Mouse (Mus musculus): ENCODE measurements at regions not wholly inside any gene's neighbourhood (a gene's known extent, or its start where the extent isn't known, plus 50 kb on each side); places are given as distances from the start of the nearest gene placed in this dataset.

- DNase-seq (ENCODE audit: low spot score) (no peak), ATAC-seq (ENCODE audit: insufficient read depth, low read depth) (no peak)
- H3K9me3 ChIP-seq (replicated peaks; ENCODE audit: control insufficient read depth, low read length), result no peaks in the 10 kb centered on the region
- H3K36me3 ChIP-seq (replicated peaks; ENCODE audit: control insufficient read depth, insufficient read depth, low read length), result no peaks in the 10 kb centered on the region
- 69% methylated on average over 1 of the region's 1 CpGs for WGBS
- no peak overlapping the region for H3K4me2 ChIP-seq (ENCODE audit: low read depth, low read length)
- no peak overlapping the region for H3K9ac ChIP-seq (replicated peaks; ENCODE audit: low read depth, low read length)
- no peak overlapping the region for H3K27ac ChIP-seq (ENCODE audit: low read depth)
- no peak overlapping the region for H3K4me3 ChIP-seq (ENCODE audit: low read depth, low read length)
- no peaks in the 10 kb centered on the region for H3K4me1 ChIP-seq (ENCODE audit: control insufficient read depth, insufficient read depth)
- H3K27me3 ChIP-seq (ENCODE audit: control insufficient read depth, insufficient read depth, low read length), result no peaks in the 10 kb centered on the region
- TF ChIP-seq EP300 (IDR thresholded peaks at IDR 0.05; ENCODE audit: low read depth) (no peak), CTCF (IDR thresholded peaks at IDR 0.05; ENCODE audit: low read depth) (no peak)
Observed at GRCm38 (mm10) chr13:114613909-114614308, 155.2 kb upstream of the Fst start.

GRCm38 (mm10) chr13:114619416-114619815 lies 160.7 kb upstream of the Fst start:
- no peak for TF ChIP-seq EP300 (IDR thresholded peaks at IDR 0.05; ENCODE audit: low read depth)
- no peak for TF ChIP-seq CTCF (IDR thresholded peaks at IDR 0.05; ENCODE audit: low read depth)
- Histone ChIP-seq H3K4me2 (ENCODE audit: low read depth, low read length) (no peak overlapping the region), H3K4me1 (ENCODE audit: control insufficient read depth, insufficient read depth) (no peaks in the 10 kb centered on the region), H3K9ac (replicated peaks; ENCODE audit: low read depth, low read length) (no peak overlapping the region), H3K27me3 (ENCODE audit: control insufficient read depth, insufficient read depth, low read length) (no peaks in the 10 kb centered on the region), H3K36me3 (replicated peaks; ENCODE audit: control insufficient read depth, insufficient read depth, low read length) (no peaks in the 10 kb centered on the region), H3K27ac (ENCODE audit: low read depth) (no peak overlapping the region), H3K4me3 (ENCODE audit: low read depth, low read length) (no peak overlapping the region), H3K9me3 (replicated peaks; ENCODE audit: control insufficient read depth, low read length) (no peaks in the 10 kb centered on the region)
- ATAC-seq (ENCODE audit: insufficient read depth, low read depth), result no peak
- WGBS, result 84% methylated on average over 4 of the region's 4 CpGs
- DNase-seq (ENCODE audit: low spot score), result no peak

DNA sequence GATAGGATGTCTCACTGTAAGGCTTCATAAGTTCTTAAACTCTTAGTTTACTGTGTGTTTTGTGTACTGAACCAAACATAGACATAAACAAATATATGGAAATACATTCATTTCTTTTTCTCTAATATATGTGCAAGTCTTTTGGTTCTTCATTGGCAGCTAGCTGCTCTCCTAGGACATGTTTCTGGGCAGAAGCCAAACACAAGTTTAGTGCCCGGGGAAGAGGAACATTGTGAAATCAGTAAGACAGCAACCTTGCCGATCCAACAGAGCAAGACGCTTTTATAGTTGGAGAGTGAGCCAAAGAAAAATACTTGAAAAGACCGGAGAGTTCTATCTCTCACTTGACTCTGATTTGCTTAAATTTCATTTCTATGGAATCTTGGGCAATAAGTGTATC lies 178.0 kb upstream of the Fst start:
- Histone ChIP-seq H3K27me3 (ENCODE audit: control insufficient read depth, insufficient read depth, low read length) (no peaks in the 10 kb centered on the region), H3K36me3 (replicated peaks; ENCODE audit: control insufficient read depth, insufficient read depth, low read length) (no peaks in the 10 kb centered on the region), H3K4me3 (ENCODE audit: low read depth, low read length) (no peak overlapping the region), H3K9me3 (replicated peaks; ENCODE audit: control insufficient read depth, low read length) (no peaks in the 10 kb centered on the region), H3K27ac (ENCODE audit: low read depth) (no peak overlapping the region), H3K4me2 (ENCODE audit: low read depth, low read length) (no peak overlapping the region), H3K9ac (replicated peaks; ENCODE audit: low read depth, low read length) (no peak overlapping the region), H3K4me1 (ENCODE audit: control insufficient read depth, insufficient read depth) (no peaks in the 10 kb centered on the region)
- 78% methylated on average over 4 of the region's 4 CpGs for WGBS
- TF ChIP-seq CTCF (IDR thresholded peaks at IDR 0.05; ENCODE audit: low read depth) (no peak), EP300 (IDR thresholded peaks at IDR 0.05; ENCODE audit: low read depth) (no peak)
- DNase-seq (ENCODE audit: low spot score) (no peak), ATAC-seq (ENCODE audit: insufficient read depth, low read depth) (no peak)

- no peaks in the 10 kb centered on the region for H3K4me1 ChIP-seq (ENCODE audit: control insufficient read depth, insufficient read depth)
- no peak overlapping the region for H3K27ac ChIP-seq (ENCODE audit: low read depth)
- ATAC-seq (ENCODE audit: insufficient read depth, low read depth) (no peak), DNase-seq (ENCODE audit: low spot score) (no peak)
- no peaks in the 10 kb centered on the region for H3K9me3 ChIP-seq (replicated peaks; ENCODE audit: control insufficient read depth, low read length)
- H3K4me2 ChIP-seq (ENCODE audit: low read depth, low read length), result no peak overlapping the region
- no peaks in the 10 kb centered on the region for H3K27me3 ChIP-seq (ENCODE audit: control insufficient read depth, insufficient read depth, low read length)
- H3K36me3 ChIP-seq (replicated peaks; ENCODE audit: control insufficient read depth, insufficient read depth, low read length), result no peaks in the 10 kb centered on the region
- TF ChIP-seq CTCF (IDR thresholded peaks at IDR 0.05; ENCODE audit: low read depth) (no peak), EP300 (IDR thresholded peaks at IDR 0.05; ENCODE audit: low read depth) (no peak)
- no peak overlapping the region for H3K9ac ChIP-seq (replicated peaks; ENCODE audit: low read depth, low read length)
- WGBS, result 89% methylated on average over 2 of the region's 2 CpGs
- H3K4me3 ChIP-seq (ENCODE audit: low read depth, low read length), result no peak overlapping the region
Observed at GRCm38 (mm10) chr13:114639531-114639930, 178.5 kb upstream of the Mocs2 start.

- no peak overlapping the region for H3K4me2 ChIP-seq (ENCODE audit: low read depth, low read length)
- H3K36me3 ChIP-seq (replicated peaks; ENCODE audit: control insufficient read depth, insufficient read depth, low read length), result no peaks in the 10 kb centered on the region
- DNase-seq (ENCODE audit: low spot score) (no peak), ATAC-seq (ENCODE audit: insufficient read depth, low read depth) (no peak)
- no peak overlapping the region for H3K27ac ChIP-seq (ENCODE audit: low read depth)
- H3K27me3 ChIP-seq (ENCODE audit: control insufficient read depth, insufficient read depth, low read length), result no peaks in the 10 kb centered on the region
- no peak overlapping the region for H3K9ac ChIP-seq (replicated peaks; ENCODE audit: low read depth, low read length)
- H3K9me3 ChIP-seq (replicated peaks; ENCODE audit: control insufficient read depth, low read length), result no peaks in the 10 kb centered on the region
- TF ChIP-seq EP300 (IDR thresholded peaks at IDR 0.05; ENCODE audit: low read depth) (no peak), CTCF (IDR thresholded peaks at IDR 0.05; ENCODE audit: low read depth) (no peak)
- 53% methylated on average over 9 of the region's 9 CpGs for WGBS
- H3K4me3 ChIP-seq (ENCODE audit: low read depth, low read length), result no peak overlapping the region
- no peaks in the 10 kb centered on the region for H3K4me1 ChIP-seq (ENCODE audit: control insufficient read depth, insufficient read depth)
Observed at GRCm38 (mm10) chr13:114641688-114642390, 176.2 kb upstream of the Mocs2 start.

DNA sequence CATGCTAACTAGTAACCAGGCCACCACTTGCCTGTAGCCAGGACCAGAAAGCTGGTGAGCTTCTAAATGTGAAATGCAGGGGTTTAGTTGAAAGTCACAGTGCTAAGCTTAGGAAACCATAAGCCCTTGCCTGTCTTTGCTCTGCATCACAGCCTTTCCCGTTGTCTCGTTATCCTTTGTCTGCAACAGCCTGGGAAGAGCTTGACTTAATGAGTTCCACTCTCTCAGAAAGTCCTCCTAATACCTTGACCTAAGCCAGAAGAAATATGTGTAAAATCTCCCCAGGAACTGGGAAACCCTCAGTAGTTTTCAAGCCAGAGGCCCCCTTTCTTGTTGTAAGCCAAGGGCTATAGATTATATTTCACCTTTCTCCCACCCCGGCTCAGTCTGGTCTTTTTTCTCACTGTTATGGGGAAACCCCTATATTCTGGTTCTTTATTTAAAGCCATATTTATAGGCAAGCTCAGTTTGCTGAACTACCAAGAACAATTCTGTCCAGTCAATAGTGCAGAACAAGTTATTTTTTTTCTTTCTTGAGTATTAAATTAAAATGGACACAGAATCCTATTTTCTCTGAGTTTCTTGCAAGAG lies 175.0 kb upstream of the Mocs2 start:
- H3K36me3 ChIP-seq (replicated peaks; ENCODE audit: control insufficient read depth, insufficient read depth, low read length), result no peaks in the 10 kb centered on the region
- no peak overlapping the region for H3K4me2 ChIP-seq (ENCODE audit: low read depth, low read length)
- H3K4me1 ChIP-seq (ENCODE audit: control insufficient read depth, insufficient read depth), result no peaks in the 10 kb centered on the region
- DNase-seq (ENCODE audit: low spot score) (no peak), ATAC-seq (ENCODE audit: insufficient read depth, low read depth) (no peak)
- no peak overlapping the region for H3K27ac ChIP-seq (ENCODE audit: low read depth)
- H3K9ac ChIP-seq (replicated peaks; ENCODE audit: low read depth, low read length), result no peak overlapping the region
- H3K27me3 ChIP-seq (ENCODE audit: control insufficient read depth, insufficient read depth, low read length), result no peaks in the 10 kb centered on the region
- H3K4me3 ChIP-seq (ENCODE audit: low read depth, low read length), result no peak overlapping the region
- no peaks in the 10 kb centered on the region for H3K9me3 ChIP-seq (replicated peaks; ENCODE audit: control insufficient read depth, low read length)
- WGBS, result 73% methylated on average over 3 of the region's 3 CpGs
- TF ChIP-seq EP300 (IDR thresholded peaks at IDR 0.05; ENCODE audit: low read depth) (no peak), CTCF (IDR thresholded peaks at IDR 0.05; ENCODE audit: low read depth) (no peak)

Data from heart, postnatal 0 days (tissue).